Mouse (Mus musculus): ENCODE results near the gene Haus6.
"Not testable (repeated sequence)": the region's sequence is repeated elsewhere in the genome, so short reads cannot be mapped to it uniquely, and the experiment has no call there.

The Haus6 gene

GRCm38 (mm10) chr4:86611524-86612288 is at the start of gene Haus6:
Gene Haus6 (minus strand): TSS chr4:86612055.
- DNase-seq (ENCODE audit: low spot score), result peak; percentile 79

- DNase-seq (ENCODE audit: low spot score), result no peak
Measured at GRCm38 (mm10) chr4:86657176-86657575, 45.3 kb upstream of the Haus6 start.

DNA sequence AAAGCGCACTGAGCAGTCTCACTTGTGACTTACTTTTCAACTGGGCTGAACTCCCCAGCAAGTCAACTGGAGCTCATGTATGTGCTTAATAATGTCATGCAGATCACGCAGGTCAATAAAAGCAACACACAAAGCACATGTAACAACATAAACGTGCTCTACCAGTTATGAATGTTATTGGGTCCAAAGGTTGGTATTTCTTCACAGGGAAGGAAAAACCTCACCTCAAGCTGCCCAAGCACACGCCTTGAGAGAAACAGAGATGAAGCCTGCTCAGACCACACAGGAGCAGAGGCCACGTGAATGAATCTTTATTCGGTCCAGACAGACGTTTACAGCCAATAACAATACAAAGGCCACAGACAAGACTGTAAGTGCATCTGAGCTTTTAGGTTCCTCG is 44.6 kb upstream of the Haus6 start:
- DNase-seq (ENCODE audit: low spot score), result not testable (repeated sequence)

- no peak for DNase-seq (ENCODE audit: low spot score)
Measured at GRCm38 (mm10) chr4:86651686-86652384, 40.0 kb upstream of the Haus6 start.

DNA sequence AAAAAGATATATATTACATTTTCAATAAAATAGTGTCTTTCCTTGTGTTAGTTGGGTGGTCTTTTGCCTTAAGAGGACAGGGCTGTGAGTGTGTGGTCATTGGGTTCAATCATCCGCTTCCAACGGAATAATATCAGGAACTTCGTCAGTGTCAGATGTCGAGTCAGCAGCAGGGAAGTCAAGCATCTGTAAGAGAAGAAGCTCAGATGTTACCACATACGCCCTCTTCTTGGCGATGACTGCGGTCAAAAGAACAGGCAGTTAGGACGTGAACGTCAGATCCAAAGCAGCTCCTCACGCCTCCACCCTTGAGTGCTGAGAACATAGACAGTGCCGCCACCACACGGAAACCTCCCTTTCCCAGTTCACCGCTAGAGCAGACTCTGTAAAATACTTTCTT is 36.5 kb upstream of the Haus6 start:
- DNase-seq (ENCODE audit: low spot score), result not testable (repeated sequence)

DNA sequence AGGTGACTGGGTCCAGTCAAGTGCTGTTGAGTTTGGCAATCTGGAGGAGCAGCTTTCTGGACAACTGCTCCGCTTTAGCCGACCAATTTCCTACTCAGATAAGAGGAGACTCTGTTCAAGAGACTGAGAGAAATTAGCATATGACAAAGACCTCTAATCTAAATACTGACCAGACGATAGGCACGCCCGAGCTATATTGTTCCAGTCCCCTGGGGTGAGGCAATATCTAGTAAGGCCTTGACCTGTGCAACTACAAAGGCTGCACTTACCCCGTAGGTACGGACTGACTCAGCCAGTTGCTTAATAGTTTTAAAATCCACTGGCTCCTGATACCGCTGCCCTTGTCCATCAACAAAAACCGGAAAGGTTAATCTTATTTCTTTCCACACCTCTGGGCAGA is 25.7 kb upstream of the Haus6 start:
- DNase-seq (ENCODE audit: low spot score), result not testable (repeated sequence)

DNA sequence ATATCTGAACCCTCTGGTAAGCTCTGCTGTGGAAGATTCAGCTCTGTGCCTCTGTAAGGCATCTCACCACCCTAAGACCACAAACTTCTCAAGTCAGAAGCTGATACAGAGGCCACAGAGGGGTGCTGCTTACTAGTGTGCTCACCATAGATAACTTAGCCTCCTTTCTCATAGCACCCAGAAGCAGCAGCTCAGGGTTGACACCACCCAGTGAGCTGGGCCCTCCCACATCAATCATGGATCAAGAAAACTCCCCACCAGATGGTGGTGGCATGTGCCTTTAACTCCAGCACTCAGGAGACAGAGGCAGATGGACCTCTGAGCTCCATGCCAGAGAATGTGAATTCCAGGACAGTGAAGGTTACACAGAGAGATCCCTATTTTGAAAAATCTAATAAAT is 23.0 kb upstream of the Haus6 start:
- DNase-seq (ENCODE audit: low spot score), result not testable (repeated sequence)

DNA sequence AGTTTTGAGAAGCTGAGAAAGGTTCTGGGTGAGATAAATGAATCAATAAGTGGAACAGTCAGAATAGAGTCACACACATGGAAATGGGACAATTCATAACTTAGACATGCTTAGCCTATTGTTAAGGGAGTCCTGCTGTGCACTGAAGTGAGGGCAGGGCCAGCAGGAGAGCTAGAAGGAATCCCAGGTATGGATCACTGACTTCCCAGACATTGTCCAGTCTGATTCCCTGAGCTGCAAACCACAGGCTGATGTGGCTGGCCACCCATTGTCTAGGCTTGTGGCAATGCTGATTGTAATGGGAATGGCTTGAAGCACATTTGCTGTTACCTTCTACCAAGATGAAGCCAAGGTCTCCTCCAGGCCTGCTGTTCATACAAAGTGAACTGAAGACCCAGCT is 22.5 kb upstream of the Haus6 start:
- DNase-seq (ENCODE audit: low spot score), result not testable (repeated sequence)

DNA sequence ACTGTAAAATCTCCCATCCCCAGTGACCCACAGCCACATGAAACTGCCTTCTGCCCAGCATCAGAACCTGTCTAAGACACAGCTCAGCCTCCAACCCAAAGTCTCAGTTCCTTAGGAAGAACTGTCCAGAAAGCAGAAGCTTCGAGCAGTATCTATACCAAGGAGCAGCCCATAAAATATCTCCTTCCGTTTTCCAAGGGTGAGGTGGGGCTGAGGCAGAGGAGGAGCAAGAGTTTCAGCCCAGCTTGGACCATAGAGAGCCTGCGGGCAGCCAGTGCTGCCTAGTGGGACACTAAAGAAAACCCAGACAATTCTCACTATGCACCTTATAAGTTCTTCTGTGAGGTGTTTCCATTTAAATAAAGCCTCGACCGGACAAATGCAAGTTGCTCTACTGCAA is 20.7 kb upstream of the Haus6 start:
- not testable (repeated sequence) for DNase-seq (ENCODE audit: low spot score)

DNA sequence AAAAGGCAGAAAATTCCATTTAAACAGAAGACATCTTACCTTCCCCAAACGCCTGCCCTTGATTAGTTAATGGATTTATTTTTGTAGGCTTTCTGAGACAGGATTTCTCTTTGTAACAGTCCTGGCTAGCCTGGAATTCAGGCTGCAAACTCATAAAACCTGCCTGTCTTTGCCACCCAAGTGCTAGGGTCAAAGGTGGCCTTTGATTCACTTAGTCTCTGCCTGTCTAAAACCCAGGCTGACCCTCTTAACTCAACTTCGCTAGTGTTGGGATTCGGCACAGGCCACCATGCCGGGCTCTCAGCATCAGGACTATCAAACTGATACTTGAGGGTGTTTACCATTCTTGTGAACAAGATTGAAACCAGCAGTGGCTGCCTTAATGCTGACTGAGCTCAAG is 20.0 kb upstream of the Haus6 start:
- DNase-seq (ENCODE audit: low spot score), result no peak

DNA sequence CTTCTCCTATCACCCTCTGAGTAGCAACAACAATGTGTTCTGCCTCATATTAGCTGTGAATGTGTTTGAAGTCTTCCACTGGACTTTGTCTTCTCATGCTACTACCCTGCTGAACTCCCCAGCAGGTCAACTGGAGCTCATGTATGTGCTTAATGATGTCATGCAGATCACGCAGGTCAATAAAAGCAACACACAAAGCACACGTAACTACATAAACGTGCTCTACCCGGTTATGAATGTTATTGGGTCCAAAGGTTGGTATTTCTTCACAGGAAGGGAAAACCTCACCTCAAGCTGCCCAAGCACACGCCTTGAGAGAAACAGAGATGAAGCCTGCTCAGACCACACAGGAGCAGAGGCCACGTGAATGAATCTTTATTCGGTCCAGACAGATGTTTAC is 14.6 kb upstream of the Haus6 start:
- DNase-seq (ENCODE audit: low spot score), result not testable (repeated sequence)

DNA sequence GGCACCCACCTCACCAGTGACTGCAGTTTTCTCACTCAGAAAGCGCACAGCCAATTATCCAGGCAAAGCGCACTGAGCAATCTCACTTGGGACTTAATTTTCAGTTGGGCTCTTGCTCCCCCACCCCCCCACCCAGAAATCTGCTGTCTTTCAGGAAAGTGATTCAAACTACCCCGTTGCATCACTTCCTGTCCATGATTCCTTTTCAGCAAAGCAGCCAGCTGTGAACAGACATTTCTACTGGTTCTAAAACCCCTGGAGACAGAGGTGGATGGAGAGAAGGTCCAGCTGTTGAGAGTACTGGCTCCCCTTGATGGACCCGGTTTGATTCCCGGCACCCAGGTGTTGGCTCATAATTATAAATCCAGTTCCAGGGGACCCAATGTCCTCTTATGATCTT is 13.6 kb upstream of the Haus6 start:
- no peak for DNase-seq (ENCODE audit: low spot score)

GRCm38 (mm10) chr4:86622532-86622931 is 10.7 kb upstream of the Haus6 start:
- not testable (repeated sequence) for DNase-seq (ENCODE audit: low spot score)

GRCm38 (mm10) chr4:86622116-86622515 is 10.3 kb upstream of the Haus6 start:
- DNase-seq (ENCODE audit: low spot score), result no peak

- DNase-seq (ENCODE audit: low spot score), result no peak
Measured at GRCm38 (mm10) chr4:86620506-86620905, 8.7 kb upstream of the Haus6 start.

DNA sequence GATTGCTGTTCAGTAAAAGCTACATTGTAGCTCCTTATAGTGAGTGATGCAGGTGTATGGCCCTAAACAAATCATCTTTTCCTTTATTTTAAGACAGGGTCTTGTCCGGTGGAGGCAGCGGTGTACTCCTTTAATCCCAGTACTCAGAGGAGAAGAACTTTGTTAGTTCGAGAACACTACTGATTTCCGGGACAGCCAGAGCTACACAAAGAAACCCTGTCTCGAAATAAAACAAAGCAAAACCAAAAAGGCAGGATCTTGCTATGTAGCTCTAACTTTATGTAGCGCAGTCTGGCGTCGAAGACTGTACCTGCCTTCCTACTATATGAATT is 400 bp upstream of the Haus6 start:
- DNase-seq (ENCODE audit: low spot score), result no peak

DNA sequence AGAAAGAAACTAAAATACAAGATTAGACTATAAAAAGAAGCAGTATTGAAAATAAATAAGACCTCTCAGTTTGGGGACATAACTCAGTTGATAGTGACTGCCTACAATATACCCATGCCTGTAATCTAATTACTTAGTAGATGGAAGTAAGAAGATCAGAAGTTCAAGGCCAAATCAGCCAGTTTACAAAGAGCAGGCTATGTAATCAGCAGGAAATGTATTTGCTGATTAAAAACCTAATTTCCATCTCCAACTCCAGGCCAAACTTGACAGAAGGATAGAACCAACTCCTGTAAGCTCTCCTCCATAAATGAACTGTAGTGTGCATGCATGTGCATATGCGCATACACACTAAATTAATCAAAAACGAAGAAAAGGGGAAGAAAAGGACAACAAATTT is 20.6 kb downstream of the Haus6 start:
- DNase-seq (ENCODE audit: low spot score), result no peak

- DNase-seq (ENCODE audit: low spot score), result no peak
Measured at GRCm38 (mm10) chr4:86588236-86588635, 23.6 kb downstream of the Haus6 start.

GRCm38 (mm10) chr4:86580591-86580990 is 31.3 kb downstream of the Haus6 start:
- DNase-seq (ENCODE audit: low spot score), result no peak

- DNase-seq (ENCODE audit: low spot score), result no peak
Measured at GRCm38 (mm10) chr4:86580056-86580455, 31.8 kb downstream of the Haus6 start.

- no peak for DNase-seq (ENCODE audit: low spot score)
Measured at GRCm38 (mm10) chr4:86576630-86577225, 35.1 kb downstream of the Haus6 start.

- DNase-seq (ENCODE audit: low spot score), result no peak
Measured at GRCm38 (mm10) chr4:86576120-86576541, 35.7 kb downstream of the Haus6 start.

DNA sequence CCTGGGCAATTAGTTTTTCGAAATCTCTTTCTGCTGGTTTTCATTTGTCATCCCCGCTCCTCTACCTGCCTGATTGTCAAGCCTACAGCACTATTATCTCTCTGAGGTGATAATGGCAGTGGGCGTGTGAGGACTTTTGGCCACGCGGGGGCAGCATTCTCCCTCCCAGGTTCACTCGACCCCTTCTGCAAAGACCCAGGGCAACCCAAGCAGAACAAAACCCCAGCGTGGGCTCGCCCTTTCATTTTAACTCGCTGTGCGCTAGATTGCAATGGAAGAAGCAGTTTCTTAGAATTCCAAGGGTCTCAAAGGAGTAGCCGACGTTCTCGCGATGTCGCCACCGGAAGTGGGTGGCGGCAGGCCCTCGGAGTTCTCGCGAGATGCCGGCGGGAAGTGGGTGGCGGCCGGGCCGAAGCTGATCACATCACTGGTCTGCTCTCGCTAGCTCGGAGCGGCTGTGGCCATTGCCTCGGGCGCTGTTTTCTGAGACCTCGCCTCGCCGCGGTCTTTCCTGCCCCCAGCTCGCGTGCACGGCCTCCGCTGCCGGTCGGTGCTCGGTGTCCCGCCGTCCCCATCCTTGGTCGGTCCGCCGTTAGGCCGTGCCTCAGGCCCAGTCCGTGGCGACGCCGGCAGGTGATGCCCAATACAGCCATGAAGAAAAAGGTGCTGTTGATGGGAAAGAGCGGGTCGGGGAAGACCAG is 36.4 kb downstream of the Haus6 start, which contains the start of gene Rraga:
Gene Rraga, plus strand, starts transcription at position 386 of the 701 bp plus-strand sequence.
- DNase-seq (ENCODE audit: low spot score), result peak; percentile 94
